Mouse (Mus musculus): ENCODE data around the gene Adamts4.

The Adamts4 gene

DNA sequence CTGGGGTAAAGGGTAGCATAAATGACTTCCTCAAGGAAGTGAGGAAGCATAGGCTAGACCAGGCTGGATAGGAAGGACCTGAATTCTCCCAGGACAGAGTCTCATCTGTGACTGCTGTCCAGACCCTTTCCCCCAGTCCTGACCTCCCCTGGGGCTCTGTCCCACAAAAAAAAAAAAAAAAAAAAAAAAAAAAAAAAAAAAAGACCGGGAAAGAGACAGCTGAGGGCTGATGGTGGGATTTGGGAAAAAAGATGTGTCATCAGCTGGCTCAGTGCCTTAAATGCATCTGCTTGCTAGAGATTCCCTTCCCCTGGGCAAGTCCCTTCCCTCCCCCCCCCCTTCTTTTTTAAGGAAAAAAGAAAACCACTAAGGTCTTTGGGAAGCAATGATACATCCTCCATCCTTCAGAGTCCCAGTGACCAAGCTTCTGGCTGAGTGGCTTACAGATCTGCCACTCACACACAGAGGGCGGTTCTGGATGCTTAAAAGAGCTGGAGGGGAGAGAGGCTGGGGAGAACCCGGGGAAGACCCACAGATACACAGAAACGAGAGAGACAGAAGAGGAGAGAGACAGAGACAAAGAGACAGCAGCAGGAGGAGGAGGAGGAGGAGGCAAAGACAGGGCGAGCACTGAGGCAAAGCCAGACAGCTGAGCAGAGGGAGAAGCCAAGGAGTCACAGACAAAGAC, at the start of gene Adamts4:
Adamts4 (plus strand) TSS at position 509 of the 688 bp plus-strand sequence.
- in situ Hi-C loops (cut with MboI; ENCODE audit: unreplicated experiment in 2 of 2): loop anchor here (5.0 to 25.0 kb wide), 5 partner anchors 133 to 613 kb away; partner anchors contain the start of genes Olfml2b (in 2 of the 2) and Fcgr4 (in 1 of the 2)

DNA sequence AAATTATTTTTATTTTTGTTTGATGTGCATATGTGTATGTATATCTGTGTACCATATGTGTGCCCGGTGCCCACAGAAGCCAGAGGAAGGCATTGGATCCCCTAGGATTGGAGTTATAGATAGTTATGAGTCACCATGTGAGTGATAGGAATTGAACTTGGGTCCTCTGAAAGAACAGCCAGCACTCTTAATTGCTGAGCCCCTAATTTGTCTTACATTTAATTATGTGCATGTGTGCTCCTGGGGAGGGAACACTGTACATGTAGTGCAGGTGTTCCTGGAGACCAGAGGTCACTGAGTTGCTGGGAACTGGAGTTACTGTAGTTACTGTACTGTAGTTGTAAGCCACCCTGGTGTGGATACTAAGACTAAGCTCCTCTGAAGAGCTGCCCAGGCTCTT, 49.5 kb upstream of the Adamts4 start:
- in situ Hi-C loops (cut with MboI; ENCODE audit: unreplicated experiment in 2 of 2): no loop called here

DNA sequence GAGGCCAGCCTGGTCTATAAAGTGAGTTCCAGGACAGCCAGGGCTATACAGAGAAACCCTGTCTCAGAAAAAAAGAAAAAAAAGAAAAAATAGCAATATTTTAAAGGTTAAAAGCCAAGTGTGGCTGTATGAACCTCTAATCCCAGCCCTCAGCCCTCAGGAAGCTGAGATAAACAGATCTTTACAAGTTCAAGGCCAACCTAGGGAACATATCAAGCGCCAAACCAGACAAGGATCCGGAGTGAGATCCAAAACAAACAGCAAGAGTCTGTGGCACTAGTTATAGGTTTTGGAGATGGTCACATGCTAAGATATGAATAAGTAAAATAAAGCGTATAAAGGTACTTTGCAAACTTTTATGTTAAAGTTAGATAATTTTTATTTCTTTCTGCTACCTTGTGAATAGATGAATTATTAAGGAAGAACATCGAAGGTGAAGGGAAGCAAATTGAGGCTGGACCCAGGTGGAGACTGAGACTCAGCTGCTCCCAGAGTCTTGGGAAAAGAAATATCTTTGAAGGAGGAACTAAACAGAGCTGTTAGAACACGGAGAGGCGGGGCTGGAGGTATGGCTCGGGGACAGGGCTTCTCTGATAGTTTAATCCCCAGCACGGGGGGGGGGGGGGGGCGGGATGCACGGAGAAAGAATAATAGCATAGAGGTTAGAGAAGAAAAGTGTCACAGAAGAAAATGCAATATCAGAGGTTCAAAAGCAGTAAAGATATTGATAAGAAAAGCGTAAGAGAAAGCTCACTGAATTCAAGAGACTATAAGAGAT, 46.6 kb upstream of the Adamts4 start:
- in situ Hi-C loops (cut with MboI; ENCODE audit: unreplicated experiment in 2 of 2): no loop called here

DNA sequence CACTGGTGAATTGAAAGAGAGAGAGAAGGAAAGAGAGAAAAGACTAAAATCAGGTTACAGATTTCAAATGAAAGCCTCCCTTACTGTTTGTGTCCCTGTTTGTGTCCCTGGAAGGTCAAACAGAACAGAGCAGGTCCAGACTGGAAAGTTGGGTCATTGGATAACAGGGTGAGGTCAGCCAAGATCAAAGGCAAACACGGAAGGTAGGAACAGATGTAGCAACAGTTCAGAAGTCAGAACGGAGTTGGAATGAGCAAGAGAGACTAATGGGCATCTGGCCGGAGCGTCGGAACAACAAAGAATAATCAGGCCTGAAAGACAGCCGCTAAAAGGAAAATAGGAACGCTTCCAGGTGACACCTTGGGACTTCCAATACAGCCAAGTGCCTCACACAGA, 46.0 kb upstream of the Adamts4 start:
- in situ Hi-C loops (cut with MboI; ENCODE audit: unreplicated experiment in 2 of 2): no loop called here

DNA sequence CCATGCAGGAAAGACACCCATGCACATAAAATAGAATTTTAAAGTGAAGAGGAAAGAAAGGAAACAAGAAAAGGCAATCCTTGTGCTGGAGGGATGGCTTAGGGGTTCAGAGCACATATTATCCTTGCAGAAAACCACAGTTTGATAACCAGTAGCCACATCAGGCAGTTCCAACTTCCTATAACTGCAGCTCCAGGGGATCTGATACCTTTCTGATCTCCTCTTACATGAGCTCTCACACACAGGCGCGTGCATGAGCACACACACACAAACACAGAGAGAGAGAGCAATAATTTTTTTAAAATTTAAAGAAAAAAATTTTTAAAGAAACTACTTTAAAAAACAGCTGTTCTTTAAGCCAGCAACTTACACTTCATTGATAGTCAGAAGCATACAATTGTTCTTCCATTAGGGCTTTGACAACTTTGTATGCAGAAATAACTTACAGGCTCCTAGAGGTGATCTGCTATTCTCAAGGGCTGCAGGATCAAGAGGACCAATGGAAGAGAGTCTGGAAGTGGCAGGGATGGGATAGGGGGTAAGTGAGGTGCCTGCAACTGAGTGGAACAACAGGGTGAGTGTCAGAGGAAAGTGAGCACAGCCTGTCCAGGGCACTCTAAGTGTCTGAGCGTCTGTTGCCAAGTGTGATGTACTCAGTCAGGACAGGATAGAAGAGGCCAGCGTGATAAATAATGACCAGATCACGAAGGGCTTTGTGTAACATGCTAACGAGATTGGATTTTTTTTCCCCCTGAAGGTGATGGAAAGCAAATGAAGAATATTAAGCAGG, 44.3 kb upstream of the Adamts4 start:
- in situ Hi-C loops (cut with MboI; ENCODE audit: unreplicated experiment in 2 of 2): no loop called here

DNA sequence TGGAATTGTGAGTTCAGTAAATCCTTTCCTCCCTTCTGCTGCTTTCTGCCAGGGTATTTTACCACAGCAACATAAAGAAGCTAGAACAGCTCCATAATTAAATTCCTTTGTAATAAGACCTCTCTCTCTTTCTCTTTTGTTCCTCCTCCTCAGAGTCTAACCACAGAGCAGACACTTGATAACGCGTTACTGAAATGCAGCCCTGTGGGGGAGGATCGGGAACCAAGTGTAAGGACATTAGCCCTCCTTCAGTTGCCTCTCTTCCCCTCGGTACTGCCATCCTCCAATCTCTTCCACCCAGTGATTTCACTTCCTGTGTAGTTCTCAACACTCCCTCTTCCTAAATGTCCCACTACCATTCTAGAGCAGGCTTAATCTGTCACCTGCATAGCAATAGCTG, 40.8 kb upstream of the Adamts4 start:
- in situ Hi-C loops (cut with MboI; ENCODE audit: unreplicated experiment in 2 of 2): no loop called here

DNA sequence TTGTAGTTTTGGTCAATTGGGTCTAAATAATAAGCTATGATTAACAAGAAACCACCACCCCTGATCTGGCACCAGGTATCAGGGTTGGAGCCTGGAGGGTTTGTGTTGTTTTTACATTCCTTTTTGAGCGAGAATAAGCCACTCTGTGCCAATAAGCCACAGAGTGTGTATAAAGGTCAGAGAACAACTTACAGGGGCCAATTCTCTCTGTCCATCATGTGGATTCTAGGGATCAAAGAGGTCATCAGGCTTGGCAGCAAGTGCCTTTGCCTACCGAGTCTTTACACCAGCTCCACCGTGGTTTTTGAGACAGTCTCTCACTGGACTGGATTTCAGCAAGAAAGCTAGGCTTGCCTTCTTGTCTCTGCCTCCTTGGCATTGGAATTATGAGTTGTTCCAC, 37.4 kb upstream of the Adamts4 start:
- in situ Hi-C loops (cut with MboI; ENCODE audit: unreplicated experiment in 2 of 2): no loop called here

DNA sequence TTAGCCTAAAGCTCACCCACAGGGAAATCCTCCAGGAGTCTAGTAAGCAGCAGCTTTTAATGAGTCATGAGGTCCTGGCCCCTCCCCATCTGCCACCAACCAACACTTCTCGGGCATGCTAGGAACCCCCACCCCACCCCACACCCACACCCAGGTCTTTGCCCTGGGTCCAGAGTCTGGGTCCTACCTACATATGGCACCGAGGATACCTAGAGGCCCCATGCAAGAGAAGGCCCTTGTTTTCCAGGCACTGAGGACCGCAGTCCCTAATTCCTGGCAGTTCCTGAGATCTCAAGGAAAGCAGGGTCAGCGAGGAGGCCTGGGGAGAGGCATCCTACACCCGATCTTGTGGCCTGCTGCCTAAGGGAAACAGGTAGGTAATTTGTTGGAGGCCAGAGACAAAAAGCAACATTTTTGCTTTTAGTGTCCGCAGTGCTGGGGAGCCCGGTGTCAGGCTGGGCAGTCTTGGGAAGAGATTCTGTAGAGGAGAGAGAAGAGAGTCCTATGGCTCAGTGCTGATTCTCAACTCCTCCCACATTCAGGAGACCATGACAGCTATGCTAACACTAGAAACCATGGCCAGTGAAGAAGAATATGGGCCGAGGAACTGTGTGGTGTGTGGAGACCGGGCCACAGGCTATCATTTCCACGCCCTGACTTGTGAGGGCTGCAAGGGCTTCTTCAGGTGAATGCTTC, 36.3 kb upstream of the Adamts4 start, which contains the start of gene Nr1i3:
Nr1i3 (plus strand) TSS at position 170 of the 696 bp plus-strand sequence.
- in situ Hi-C loops (cut with MboI; ENCODE audit: unreplicated experiment in 2 of 2): no loop called here

DNA sequence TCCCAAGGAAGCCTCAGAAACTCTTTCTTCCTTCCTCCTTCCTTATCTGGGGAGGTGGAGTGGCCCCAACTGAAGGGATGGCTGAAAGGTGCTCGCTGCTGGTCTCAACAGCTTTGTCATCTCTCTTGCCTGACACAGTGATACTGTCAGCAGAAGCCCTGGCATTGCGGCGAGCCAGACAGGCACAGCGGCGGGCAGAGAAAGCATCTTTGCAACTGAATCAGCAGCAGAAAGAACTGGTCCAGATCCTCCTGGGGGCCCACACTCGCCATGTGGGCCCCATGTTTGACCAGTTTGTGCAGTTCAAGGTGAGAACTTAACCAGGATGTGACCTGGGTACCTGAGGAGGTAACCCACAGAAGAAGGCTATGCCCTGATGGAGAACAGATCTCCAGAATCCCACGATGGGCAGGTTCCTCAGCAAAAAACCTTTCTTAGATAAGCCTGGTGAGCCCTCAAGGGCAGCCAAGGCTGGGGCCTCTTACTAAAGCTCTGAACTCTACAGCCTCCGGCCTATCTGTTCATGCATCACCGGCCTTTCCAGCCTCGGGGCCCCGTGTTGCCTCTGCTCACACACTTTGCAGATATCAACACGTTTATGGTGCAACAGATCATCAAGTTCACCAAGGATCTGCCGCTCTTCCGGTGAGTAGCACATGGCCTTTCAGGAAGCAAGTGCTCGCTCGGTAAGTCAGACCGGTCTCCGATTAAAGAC, 33.8 kb upstream of the Adamts4 start:
- in situ Hi-C loops (cut with MboI; ENCODE audit: unreplicated experiment in 2 of 2): no loop called here

DNA sequence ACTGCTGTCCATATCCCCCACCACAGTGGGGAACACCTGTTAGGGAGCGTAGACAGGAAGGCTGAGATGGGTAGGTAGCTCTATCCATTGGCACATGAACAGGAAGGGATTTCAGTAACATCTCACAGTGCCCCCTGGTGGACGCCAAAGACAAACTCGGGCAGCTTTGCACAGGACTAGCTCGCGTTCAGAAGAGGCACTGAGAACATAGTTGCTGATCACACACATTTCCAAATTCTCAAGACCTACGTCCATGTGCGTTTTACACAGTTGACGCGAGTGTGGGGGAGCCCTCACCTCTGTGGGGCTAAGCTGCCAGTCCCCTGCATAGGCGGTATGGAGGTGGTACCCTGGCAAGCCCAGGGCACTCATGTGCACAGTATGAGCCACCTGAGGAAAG, 29.4 kb upstream of the Adamts4 start:
- in situ Hi-C loops (cut with MboI; ENCODE audit: unreplicated experiment in 2 of 2): loop anchor here (5.0 to 10.0 kb wide), 5 partner anchors 54 to 326 kb away; no protein-coding TSS in a partner anchor

DNA sequence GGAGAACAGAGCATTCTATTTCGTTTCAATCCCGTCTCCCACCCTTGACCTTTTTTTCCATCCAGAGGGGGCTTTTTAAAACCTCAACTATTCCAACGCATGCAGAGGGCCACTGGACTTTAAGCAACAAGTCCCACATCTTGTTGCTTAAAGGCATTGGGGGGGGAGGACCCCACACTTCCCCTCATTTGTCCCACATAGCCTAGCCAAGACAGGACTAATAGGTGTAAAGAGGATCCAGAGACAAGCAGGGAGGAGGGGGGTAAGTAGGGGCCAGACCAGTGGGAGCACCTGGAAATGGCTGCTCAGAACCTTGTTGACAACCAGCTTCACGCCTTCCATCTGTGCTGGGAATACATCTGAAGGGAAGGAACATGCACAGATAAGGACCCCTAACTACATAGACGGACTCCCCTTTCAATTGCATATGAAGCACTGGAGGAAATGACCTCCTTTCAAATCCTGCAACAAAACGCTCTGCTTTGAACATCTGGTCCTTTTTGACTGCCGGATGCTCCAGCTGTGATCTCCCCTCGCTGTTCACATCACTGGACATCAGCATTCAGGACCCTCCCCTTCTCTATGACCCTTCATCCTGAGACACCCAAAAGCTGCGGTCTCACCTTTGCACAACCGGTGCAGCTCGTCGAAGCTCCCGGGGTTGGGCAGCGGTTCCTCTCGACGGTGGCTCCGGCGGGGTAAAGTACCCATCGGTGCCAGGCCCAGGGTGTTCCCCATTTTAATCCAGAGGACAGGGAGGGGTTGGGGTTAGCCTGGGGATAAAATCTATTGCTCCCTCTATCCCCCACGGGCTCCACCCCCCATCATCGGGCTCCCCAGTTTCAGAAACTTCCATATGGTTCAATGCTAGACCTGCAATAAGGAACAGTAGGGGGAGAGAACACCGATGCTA, 28.7 kb upstream of the Adamts4 start:
- in situ Hi-C loops (cut with MboI; ENCODE audit: unreplicated experiment in 2 of 2): loop anchor here (5.0 to 10.0 kb wide), 5 partner anchors 54 to 327 kb away; no protein-coding TSS in a partner anchor

DNA sequence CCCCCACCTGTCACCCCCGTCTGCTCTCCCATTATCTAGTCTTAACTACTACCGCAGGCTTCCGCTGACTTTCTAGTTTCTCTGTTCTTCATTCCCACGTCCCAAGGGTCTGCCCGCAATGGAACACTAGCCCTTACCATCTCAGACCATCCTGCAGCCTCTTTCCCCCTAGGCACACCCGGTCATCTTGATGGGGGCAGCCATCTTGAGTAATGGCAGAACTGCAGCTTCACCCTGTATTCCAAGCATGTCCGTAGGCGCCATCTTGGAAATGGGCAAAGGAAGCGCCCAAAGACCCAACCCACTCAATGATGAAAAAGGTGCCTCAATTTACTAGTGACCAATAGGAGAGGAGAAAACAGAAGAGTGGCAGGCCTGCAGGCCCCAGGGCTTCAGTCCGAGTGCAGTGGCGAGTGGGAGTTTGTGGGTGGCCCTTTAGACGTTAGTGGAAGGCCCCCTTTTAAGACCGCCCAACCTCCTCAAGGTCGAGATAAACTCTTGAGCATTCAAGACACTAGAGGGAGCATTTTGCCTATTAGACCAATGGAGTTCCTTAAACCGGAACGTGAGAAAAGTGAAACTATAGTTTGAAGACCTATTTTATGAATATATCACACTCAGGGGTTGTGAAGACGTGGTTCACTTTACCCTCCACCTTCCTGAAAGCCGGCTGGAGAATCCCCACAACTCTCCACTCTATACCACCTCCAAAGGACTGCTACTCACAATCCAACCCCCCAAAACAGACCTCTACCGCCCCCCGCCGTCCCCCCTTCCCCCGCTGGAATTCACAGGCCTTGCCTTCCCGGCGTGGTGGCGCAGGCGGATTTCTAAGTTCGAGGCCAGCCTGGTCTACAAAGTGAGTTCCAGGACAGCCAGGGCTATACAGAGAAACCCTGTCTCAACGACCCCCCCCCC, 27.7 kb upstream of the Adamts4 start, which contains the start of gene Tomm40l:
Tomm40l (minus strand) TSS at position 277 of the 918 bp plus-strand sequence.
- in situ Hi-C loops (cut with MboI; ENCODE audit: unreplicated experiment in 2 of 2): loop anchor here (5.0 to 10.0 kb wide), 5 partner anchors 55 to 328 kb away; no protein-coding TSS in a partner anchor

DNA sequence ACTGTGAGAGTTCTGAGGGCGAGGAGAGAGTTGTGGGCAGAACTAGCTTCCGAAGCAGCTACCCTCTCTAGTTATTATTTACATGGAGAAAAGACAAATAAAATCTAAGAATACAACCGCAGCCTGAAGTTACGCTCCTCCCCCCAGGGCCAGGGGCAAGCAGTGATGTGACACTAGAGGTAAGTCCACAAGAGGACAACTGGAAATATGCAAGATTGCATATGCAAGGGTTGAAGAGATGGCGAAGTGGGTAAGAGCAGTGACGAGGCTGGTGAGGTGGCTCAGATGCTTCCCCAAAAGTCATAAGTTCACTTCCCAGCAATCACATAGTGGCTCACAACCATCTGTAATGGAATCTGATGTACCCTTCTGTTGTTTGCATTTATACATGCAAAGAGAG, 27.1 kb upstream of the Adamts4 start:
- in situ Hi-C loops (cut with MboI; ENCODE audit: unreplicated experiment in 2 of 2): loop anchor here (5.0 to 10.0 kb wide), 5 partner anchors 56 to 328 kb away; no protein-coding TSS in a partner anchor

DNA sequence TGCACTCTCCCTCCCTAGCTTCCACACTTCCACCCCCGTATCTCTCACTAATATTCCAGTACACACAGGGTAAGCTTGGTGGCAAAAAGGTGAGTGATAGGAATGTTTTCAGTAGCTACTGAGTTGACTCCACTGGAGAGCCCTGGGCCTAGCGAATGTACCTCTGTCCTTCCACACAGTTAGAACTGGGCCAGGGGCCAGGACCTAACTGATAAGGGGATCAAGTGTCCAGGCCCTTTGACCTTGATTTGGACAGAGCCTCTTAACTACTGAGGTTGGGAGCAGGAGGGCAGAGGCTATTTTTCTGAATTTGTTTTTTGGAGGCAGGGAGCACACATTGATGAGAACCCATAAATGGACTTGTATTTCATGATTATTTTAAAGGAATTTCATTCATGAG, 26.4 kb upstream of the Adamts4 start:
- in situ Hi-C loops (cut with MboI; ENCODE audit: unreplicated experiment in 2 of 2): loop anchor here (5.0 to 10.0 kb wide), 5 partner anchors 56 to 329 kb away; no protein-coding TSS in a partner anchor

DNA sequence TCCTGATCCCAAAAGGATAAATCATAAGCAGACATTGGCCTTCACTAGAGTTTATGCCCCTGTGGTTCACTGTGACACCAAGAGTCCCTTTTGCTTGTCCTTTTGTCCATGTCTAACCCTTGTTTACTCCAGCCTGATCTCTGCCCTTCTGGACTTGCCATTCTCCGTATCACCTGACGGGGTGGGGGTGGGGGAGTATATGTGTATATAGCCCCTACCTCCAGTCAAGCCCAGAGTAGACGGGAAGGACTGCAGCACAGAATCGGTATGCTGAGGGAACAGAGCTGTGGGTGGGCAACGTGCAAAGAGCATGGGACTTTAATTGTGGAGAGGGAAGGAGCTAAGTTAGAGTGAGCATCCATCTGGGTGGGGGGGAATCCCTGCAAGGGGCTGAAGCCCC, 25.4 kb upstream of the Adamts4 start, which contains the start of gene Apoa2:
Apoa2 (plus strand) TSS at position 198 of the 400 bp plus-strand sequence.
- in situ Hi-C loops (cut with MboI; ENCODE audit: unreplicated experiment in 2 of 2): loop anchor here (5.0 to 25.0 kb wide), 7 partner anchors 58 to 588 kb away; partner anchors contain the start of genes Fcgr4 (in 1 of the 2) and Olfml2b (in 1 of the 2)

DNA sequence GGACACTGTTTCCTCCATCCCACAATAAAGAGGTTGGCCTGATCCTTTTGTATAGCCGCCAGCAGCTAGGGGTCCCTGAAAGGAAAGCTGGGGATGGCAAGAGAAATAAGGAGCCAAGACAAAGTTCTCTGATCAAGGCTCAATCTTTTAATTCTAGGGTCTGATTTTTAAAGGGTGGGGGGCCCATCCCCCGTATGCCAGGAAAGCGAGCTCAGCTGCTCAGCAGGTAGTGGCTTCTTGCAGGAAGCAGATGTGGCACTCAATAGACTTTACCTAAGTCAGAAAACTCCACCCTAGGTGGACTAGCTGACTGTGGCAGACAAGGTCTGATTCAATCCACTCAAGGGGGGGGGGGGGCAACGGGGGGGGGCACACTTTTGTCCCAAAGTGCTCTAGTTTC, 23.4 kb upstream of the Adamts4 start:
- in situ Hi-C loops (cut with MboI; ENCODE audit: unreplicated experiment in 2 of 2): loop anchor here (10.0 to 25.0 kb wide), 3 partner anchors 214 to 589 kb away; partner anchors contain the start of genes Fcgr4 (in 1 of the 2) and Olfml2b (in 1 of the 2)

DNA sequence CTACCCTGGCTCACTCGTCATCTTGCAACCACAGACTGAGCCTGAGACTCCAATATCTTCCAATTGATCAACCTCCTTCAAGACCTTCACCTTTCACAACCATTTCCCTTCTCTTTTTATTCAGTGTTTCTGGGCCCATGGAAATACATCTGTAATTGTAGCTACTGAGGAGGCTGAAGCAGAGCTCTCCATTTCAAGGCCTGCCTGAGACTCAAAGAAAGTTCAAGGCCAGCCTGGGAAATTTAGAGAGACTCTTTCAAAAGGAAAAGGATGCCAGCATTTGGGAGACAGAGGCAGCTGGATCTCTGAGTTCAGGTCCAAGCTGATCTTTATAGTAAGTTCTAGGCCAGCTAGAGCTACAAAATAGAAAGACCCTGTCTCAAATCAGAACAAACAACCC, 22.3 kb upstream of the Adamts4 start:
- in situ Hi-C loops (cut with MboI; ENCODE audit: unreplicated experiment in 2 of 2): loop anchor here (10.0 to 25.0 kb wide), 3 partner anchors 216 to 591 kb away; partner anchors contain the start of genes Fcgr4 (in 1 of the 2) and Olfml2b (in 1 of the 2)

Measured in v-Abl transformed pro-B cells (cell line).